Mouse (Mus musculus) spleen, adult 2 months (tissue): ENCODE results near the gene Agap1. TPM values are rescaled to one million over a fixed set of nuclear protein-coding genes. Genes with fewer than 3 reads are reported as not detected.

Source experiments
- DNase-seq, 2 experiments: peaks; one replicate each; pipeline versions ENCODE4 v3.0.0 to v3.0.0-alpha.2; 2012 to 2021; ENCODE audit warnings: low spot score in 2 of 2, low read depth in 1 of 2
- H3K27ac ChIP-seq: fragments of 200-500 bp; 2 replicates; pipeline ENCODE4 v1.5.1; 2012; ENCODE audit warnings: low read length, inconsistent platforms; ENCODE audit not compliant: insufficient read depth
- H3K27me3 ChIP-seq: fragments of 200-500 bp; 2 replicates; pipeline ENCODE4 v1.6.1; 2012; ENCODE audit warnings: mild to moderate bottlenecking, moderate library complexity, low read length, inconsistent platforms; ENCODE audit not compliant: control insufficient read depth, insufficient read depth
- H3K36me3 ChIP-seq: fragments of 200-500 bp; 2 replicates; pipeline ENCODE4 v1.6.1; 2012; ENCODE audit warnings: mild to moderate bottlenecking, low read length, inconsistent platforms; ENCODE audit not compliant: control insufficient read depth, insufficient read depth
- H3K4me1 ChIP-seq: fragments of 200-500 bp; 2 replicates; pipeline ENCODE4 v1.6.1; 2011; ENCODE audit warnings: inconsistent platforms; ENCODE audit not compliant: control insufficient read depth, insufficient read depth, insufficient read length
- H3K4me3 ChIP-seq: fragments of 200-500 bp; 2 replicates; pipeline ENCODE4 v1.5.1; 2011; ENCODE audit warnings: mild to moderate bottlenecking, inconsistent platforms; ENCODE audit not compliant: insufficient read depth, insufficient read length; ENCODE audit errors: extremely low read depth
- CTCF ChIP-seq: fragments of 200-500 bp; IDR thresholded peaks from 2 replicates; pipeline ENCODE4 v1.5.1; 2011; ENCODE audit warnings: mild to moderate bottlenecking, inconsistent platforms; ENCODE audit not compliant: insufficient read depth, insufficient read length, insufficient replicate concordance; ENCODE audit errors: extremely low read depth
- POLR2A ChIP-seq: fragments of 200-500 bp; IDR thresholded peaks from 2 replicates; pipeline ENCODE4 v1.6.1; 2011; ENCODE audit warnings: low read depth, low read length, inconsistent platforms
- WGBS: fragments of 180-500 bp; shearing (Covaris S2); methylation state at CpG from one replicate; pipeline ENCODE4 v1.1.7; 2018; 5-methylcytosine and 5-hydroxymethylcytosine counted together
- polyA plus RNA-seq: library from polyadenylated mRNA; depleted of rRNA; stranded (reverse); fragments of >200 nt; gene quantifications from 2 replicates; pipeline ENCODE4 v1.2.3, GENCODE M21; 2012

Gene Agap1
- polyA plus RNA-seq, 1 experiment, result 6.7 TPM

DNA sequence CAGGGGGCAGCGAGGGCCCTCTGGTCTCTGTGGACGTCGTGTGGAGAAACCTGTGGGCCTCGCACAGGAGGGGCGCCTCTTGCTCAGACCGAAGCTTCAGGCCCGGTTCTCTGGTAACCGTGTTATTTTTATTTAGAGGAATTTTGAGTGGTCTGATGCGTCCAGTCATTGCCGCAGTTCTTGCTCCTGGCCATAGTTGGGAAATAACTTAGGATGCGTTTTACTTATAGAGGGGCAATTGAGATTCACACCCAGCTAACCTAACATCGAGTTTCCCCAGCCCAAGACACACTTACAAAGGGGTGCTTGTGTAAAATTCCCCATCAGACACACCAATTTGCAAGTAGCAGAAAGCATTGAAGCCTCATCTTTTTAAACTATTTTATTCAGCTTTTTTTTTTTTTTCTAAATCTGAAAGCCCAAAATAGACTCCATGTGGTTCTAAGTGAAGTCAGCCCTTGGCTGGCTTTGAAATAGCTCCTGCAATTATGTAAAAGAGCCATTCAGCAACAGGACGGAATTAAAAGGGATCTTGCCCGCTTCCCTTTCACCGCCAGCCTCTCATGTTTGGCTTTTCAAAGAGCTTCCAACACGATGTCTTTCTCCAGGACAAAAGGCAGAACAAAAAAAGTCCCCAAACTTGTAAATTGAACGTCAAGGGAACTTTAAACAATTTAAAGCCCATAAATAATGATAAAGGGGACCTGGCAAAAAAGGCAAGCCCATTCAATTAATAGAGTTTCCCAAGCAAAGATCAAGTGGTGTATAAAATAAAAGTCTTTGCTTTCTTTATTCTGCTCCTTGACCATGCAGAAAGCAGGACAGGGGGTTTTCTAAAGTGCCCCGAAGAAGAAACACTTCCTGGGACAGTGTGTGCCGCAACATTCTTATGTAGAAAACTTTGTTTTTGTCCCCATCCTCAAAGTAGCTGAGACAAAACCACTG lies 480.0 kb downstream of the Agap1 start:
- no peak for TF ChIP-seq POLR2A
- no peak for TF ChIP-seq CTCF
- DNase-seq, result no peak
- peaks cover 13% of the 10 kb centered on the region for H3K27me3 ChIP-seq
- 77% methylated on average over 19 of the region's 19 CpGs for WGBS
- H3K4me3 ChIP-seq, result no peak overlapping the region
- peaks cover 10% of the 10 kb centered on the region; the same call in 1 of the 2 replicates for H3K4me1 ChIP-seq
- H3K36me3 ChIP-seq, result no peaks in the 10 kb centered on the region
- no peak overlapping the region for H3K27ac ChIP-seq

GRCm38 (mm10) chr1:89935493-89936348 lies 481.1 kb downstream of the Agap1 start:
- DNase-seq, result no peak
- Histone ChIP-seq H3K27ac (no peak overlapping the region), H3K27me3 (peaks cover 14% of the 10 kb centered on the region), H3K4me1 (peaks cover 4% of the 10 kb centered on the region; the same call in 1 of the 2 replicates), H3K36me3 (no peaks in the 10 kb centered on the region), H3K4me3 (no peak overlapping the region)
- 43% methylated on average over 29 of the region's 29 CpGs for WGBS
- TF ChIP-seq CTCF, result no peak
- TF ChIP-seq POLR2A, result no peak

- no peak for DNase-seq
- Histone ChIP-seq H3K4me1 (no peaks in the 10 kb centered on the region; the same call in 1 of the 2 replicates), H3K4me3 (no peak overlapping the region), H3K27me3 (peaks cover 19% of the 10 kb centered on the region), H3K27ac (no peak overlapping the region), H3K36me3 (no peaks in the 10 kb centered on the region)
- 35% methylated on average over 16 of the region's 16 CpGs for WGBS
- TF ChIP-seq POLR2A, result no peak
- TF ChIP-seq CTCF, result no peak
Measured at GRCm38 (mm10) chr1:89938884-89939595, 484.4 kb downstream of the Agap1 start.

GRCm38 (mm10) chr1:89939596-89939960 lies 485.0 kb downstream of the Agap1 start:
- Histone ChIP-seq H3K27me3 (peaks cover 19% of the 10 kb centered on the region), H3K4me1 (no peaks in the 10 kb centered on the region; the same call in 1 of the 2 replicates), H3K4me3 (no peak overlapping the region), H3K27ac (no peak overlapping the region), H3K36me3 (no peaks in the 10 kb centered on the region)
- 17% methylated on average over 16 of the region's 16 CpGs for WGBS
- TF ChIP-seq CTCF (no peak), POLR2A (no peak)
- no peak for DNase-seq

- WGBS, result 7% methylated on average over 33 of the region's 34 CpGs
- Histone ChIP-seq H3K4me1 (no peaks in the 10 kb centered on the region; the same call in 1 of the 2 replicates), H3K27me3 (peaks cover 19% of the 10 kb centered on the region), H3K4me3 (no peak overlapping the region), H3K36me3 (no peaks in the 10 kb centered on the region), H3K27ac (no peak overlapping the region)
- DNase-seq, result peak in 1 of 2 experiments; percentile 21
- TF ChIP-seq POLR2A (no peak), CTCF (peak; percentile 21; the same call in 1 of the 2 replicates)
Measured at GRCm38 (mm10) chr1:89939981-89940726, 485.5 kb downstream of the Agap1 start.

- no peaks in the 10 kb centered on the region; the same call in 1 of the 2 replicates for H3K4me1 ChIP-seq
- H3K27me3 ChIP-seq, result peaks cover 19% of the 10 kb centered on the region
- no peak overlapping the region for H3K4me3 ChIP-seq
- H3K36me3 ChIP-seq, result no peaks in the 10 kb centered on the region
- DNase-seq, result no peak
- no peak overlapping the region for H3K27ac ChIP-seq
- TF ChIP-seq CTCF, result no peak
- TF ChIP-seq POLR2A, result no peak
- 34% methylated on average over 15 of the region's 15 CpGs for WGBS
Measured at GRCm38 (mm10) chr1:89940961-89941524, 486.4 kb downstream of the Agap1 start.
